Mouse (Mus musculus): ENCODE results near the gene Hoxc10.

The Hoxc10 gene

DNA sequence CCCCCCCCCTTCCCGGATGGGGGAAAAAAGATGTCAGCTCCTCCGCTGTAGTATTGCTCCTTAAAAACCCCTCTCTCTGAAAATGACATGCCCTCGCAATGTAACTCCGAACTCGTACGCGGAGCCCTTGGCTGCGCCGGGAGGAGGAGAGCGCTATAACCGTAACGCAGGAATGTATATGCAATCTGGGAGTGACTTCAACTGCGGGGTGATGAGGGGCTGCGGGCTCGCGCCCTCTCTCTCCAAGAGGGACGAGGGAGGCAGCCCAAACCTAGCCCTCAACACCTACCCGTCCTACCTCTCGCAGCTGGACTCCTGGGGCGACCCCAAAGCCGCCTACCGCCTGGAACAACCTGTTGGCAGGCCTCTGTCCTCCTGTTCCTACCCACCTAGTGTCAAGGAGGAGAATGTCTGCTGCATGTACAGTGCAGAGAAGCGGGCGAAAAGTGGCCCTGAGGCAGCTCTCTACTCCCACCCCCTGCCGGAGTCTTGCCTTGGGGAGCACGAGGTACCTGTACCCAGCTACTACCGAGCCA is at the start of gene Hoxc10:
TSS of gene Hoxc10 (plus strand) at position 21 of the 536 bp plus-strand sequence.
- DNase-seq (ENCODE audit: low spot score): no peak

DNA sequence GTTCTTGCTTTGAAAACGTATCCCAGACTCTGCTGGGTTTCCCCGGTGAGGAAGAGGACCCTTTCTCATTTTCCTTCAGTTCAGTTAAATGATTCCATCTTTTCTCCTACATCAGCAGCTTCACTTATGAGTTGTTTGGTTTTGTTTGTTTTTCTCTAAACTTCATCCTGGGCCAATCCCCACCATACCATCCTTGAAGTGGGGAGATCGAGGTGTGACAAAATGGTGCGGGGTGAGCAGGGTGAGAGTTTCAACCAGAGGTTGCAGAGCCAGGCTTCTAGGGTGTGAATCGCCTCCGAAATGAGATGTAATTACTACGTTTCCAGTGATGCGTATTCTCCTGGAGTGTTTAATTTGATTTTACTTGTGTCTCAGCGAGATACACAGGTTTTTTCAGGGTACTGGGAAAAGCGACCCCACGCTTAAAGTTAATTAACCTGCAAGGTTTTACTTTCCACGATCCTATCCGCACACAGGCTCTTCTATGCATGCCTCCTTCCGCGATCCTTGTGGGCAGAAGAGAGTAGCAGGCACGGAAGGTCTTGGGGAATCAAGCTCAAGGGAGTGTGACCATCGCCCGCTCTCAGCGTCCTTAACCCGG is 48.5 kb upstream of the Hoxc10 start:
- no peak for DNase-seq (ENCODE audit: low spot score)

DNA sequence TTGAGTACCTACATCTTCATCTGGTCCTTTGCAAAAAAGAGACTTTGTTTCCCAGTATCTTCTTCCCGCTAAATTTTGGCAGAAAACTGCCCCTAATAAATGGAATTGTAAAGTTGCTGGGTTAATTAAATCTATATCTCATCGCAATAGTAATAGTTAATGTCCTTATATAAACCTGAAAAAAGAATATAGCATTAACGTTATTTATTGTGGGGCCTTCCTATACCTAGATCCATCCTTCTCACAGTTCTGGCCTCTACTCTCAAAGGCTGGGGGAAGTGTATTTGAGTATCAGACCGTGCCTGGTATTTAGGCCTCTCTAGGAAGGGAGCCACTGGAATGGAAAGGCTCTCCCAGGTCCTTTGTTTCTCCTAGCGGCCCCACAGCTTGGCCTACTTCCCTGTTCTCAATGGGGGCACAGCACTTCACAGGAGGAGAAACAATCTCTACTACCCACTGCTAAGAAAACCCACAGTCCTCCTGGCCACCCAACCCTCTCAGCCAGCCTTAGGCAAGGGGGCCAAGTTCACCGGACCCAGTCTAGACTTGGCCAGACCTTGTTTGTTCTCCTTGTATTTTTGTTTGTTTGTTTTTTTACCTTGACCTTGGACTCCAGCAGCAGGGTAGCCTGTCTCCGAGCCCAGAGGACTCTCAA is 47.9 kb upstream of the Hoxc10 start:
- DNase-seq (ENCODE audit: low spot score): no peak

DNA sequence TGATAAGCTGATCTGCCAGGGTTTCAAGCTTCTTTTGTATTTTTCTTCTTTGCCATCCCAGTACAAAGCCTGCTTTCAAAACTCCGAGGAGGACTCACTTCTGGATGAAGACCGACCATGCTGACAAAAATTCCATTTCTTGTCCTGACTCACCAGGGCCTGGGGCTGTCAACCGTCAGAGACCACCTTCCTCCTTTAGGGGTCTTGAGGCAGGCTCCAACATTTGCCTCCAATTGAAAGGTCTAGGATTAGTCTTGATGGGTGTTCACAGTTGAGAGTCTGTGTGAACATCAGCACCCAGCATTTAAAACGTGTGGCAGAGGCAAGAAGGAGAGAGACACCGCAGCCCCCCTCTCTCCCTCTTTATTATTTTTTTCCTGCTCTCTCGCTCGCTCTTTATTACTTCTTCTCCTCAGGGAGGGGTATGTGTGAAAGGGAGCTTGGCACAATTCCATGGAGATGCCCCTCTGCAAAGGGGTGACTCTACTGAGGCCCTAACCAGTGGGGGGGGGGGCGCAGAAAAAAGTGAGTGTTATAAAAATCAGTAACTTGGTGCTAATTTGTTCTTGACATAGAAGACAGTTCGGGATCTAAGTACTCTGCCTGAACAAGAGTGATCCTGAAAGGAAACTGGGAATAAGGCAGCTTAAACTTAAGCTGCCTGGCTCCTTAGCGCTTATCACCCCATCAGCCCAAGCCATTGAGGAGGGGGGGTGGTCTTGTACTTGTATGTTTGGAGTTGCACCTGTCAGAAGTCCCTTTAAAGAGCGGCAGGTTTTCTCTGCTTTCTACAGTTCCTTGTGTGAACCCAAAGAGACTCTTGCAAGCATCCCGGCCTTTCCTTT is 47.0 kb upstream of the Hoxc10 start:
- no peak for DNase-seq (ENCODE audit: low spot score)

DNA sequence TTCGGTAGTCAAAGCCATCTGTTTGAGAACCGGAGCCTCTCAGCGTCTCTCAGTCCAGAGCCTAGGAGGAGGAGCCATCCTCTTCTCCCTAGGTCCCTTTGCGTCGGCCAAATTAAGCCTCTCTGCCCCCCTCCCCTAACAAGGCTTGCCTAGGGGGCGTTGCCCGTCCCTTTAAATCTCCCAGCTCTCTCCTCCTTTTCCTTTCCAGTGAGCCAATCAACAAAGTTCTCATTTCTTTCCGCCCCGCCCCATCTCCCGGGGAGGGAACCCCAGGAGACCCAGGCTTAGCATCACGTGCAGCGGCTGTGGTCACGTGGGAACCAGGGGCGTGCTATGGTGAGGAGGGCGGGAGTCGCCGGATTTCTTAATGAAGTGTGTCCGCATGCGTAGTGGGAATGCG is 46.0 kb upstream of the Hoxc10 start:
- DNase-seq (ENCODE audit: low spot score): peak; percentile 18

DNA sequence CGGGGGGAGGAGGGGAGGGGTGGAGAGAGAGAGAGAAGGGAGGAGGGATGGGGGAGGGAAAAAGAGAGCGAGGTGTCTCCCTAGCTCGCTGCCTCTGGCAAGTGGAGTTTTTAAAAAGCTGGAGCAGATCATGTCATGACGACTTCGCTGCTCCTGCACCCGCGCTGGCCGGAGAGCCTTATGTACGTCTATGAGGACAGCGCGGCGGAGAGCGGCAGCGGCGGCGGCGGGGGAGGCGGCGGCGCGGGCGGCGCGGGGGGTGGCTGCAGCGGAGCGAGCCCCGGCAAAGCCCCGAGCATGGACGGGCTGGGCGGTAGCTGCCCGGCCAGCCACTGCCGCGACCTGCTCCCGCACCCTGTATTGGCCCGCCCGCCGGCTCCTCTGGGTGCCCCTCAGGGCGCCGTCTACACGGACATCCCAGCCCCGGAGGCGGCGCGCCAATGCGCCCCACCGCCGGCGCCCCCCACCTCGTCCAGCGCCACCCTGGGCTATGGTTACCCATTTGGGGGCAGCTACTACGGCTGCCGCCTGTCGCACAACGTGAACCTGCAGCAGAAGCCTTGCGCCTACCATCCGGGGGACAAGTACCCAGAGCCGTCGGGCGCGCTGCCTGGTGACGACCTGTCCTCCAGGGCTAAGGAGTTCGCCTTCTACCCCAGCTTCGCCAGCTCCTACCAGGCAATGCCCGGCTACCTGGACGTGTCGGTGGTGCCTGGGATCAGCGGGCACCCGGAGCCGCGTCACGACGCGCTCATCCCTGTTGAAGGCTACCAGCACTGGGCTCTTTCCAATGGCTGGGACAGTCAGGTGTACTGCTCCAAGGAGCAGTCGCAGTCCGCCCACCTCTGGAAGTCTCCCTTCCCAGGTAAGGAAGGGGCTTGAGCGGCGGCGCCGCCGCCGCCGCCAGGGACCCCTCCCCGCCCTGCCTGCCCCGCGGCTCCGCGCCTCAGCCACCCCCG is 45.3 kb upstream of the Hoxc10 start, which contains the start of gene Hoxc13:
TSS of gene Hoxc13 (plus strand) at position 51 of the 959 bp plus-strand sequence.
- DNase-seq (ENCODE audit: low spot score): no peak

DNA sequence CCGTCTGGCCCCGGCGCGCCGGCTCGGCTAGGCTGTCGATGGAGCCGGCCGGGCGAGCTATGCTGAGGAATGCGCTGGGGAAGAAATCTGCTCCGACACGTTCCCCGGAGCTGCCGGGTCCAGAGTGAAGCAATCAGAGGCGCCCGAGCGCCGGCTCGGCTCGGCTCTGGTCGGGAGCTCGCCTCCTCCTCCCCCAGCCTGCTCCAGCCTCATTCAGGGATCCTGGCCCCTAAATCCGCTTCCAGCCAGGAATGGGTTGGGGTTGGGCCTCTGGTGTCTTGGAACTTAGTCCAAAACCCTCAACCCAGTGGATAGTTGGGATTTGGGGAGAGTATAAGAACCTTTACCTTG is 44.6 kb upstream of the Hoxc10 start:
- no peak for DNase-seq (ENCODE audit: low spot score)

DNA sequence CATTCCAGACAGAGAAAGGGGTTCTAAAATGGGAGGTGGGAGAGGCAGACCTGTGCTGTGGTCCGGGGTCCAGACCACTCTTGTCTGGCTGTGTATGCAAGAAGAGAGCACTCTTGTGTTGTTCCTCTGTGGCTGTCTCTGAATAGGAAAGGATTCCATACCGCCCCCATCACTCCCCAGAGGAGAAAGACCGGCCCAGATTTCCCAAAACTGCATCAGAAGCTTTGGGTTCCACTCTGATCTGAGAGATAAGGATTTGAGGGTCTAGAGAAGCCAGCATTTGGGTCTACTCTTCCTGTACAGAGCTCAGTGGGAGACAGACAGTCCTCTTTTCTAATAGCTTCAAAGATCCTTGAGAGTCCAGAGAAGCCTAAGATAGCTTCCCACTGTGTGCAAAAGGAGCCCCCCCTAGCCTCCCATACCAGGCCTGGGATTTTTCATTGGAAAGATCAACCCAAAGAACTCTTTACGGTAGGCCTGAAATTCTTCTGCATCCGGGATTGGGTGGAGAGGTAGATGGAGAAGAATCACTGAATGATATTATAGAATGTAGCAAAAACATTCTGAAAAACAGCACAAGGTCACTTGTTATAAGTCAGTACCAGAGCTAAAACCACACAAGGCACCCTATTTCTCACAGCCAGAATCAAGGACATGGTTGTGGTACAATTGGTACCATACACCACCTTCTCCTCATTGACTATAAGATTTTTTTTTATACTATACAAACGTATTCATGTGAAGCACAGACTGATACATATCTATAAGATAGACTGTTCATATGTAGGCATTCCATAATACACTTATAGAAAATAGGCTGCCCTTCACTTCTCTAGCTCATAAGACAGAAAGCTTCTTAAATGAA is 43.7 kb upstream of the Hoxc10 start:
- DNase-seq (ENCODE audit: low spot score): no peak

DNA sequence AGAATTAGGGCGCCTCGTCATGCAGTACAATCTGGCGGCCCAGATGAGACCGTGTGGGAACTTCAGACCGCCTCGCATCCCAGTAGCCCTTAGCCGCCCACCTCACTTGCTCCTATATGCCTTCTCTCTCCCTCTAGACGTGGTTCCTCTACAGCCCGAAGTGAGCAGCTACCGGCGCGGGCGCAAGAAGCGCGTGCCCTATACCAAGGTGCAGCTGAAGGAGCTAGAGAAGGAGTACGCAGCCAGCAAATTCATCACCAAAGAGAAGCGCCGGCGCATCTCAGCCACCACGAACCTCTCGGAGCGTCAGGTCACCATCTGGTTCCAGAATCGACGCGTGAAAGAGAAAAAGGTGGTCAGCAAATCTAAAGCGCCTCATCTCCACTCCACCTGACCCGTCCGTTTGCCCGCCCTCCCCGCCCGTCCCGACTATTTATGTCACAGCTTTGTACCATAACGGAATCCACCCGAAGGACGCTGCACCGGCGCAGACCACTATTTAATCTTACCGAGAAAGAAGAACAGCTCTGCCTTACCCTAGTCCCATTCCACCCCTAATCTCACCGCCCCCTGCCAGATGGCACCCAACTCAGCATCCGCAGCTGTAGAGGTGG is 39.5 kb upstream of the Hoxc10 start:
- DNase-seq (ENCODE audit: low spot score): no peak

DNA sequence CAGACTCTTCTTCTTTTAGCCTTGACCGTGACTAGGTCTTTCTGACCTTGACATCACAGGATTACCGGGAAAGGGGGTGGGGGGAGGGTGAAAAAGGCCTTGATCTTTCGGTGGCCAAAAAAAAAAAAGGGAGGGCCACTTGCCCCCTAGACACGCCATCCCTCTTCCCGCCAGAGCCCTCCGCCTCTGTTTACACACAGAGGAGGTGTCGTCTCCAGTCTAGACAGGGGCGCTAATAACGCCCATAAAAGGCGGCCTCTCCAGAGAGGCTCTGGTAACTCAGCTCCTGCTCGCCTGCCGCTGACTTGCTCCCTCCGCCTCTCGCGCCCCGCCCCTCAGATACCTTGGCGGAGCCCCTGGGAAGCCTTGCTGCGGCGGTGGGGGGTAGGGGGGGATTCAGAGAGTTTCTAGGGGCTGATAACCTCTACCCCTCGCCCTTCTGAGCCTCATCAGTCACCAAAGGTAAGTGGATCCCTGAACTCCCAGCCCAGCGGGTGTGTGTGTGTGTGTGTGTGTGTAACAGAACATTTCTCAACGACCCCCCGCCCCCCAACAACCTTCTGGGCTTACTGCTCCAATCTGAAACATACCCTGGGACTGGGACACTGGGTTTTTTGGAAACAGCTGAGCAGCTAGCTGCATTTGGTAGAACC is 34.8 kb upstream of the Hoxc10 start:
- no peak for DNase-seq (ENCODE audit: low spot score)

DNA sequence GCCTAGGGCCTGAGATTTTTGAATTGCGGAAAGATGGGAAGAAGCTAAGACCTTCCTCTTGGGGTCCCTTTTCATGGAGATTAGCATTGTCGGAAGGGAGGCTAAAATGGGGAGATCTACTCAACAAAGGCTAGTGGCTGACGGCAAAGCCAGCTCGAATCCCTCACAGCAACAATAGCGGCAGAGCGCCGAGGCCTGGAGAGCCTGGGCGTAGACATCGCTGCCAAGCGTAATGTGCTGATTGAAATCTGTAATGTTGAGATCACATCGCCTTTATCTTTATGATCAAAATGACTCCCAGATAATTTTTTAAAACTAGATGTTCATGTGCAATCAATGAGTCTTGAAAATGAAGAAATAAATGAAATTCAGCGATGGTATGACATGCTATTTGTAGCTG is 32.2 kb upstream of the Hoxc10 start:
- DNase-seq (ENCODE audit: low spot score): no peak

DNA sequence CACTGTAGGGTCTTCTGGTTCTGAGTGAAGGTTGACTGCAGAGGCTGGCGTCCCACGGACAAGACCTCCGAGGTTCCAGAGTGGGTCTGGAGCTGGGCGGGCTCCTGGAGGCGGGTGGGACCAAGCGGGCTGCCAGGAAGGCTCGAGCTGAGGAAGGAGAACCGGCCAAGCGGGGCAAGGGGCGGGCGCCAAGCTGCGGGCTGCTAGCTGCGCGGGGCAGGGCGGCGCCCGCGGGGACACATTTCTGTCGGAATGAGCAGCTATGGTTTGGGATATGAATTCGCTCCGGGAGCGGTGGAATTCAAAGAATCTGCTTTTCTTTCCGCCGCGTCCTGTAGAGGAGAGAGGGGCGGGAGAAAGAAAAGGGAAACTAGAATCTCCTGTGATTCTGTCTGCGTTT is 31.7 kb upstream of the Hoxc10 start:
- DNase-seq (ENCODE audit: low spot score): no peak

DNA sequence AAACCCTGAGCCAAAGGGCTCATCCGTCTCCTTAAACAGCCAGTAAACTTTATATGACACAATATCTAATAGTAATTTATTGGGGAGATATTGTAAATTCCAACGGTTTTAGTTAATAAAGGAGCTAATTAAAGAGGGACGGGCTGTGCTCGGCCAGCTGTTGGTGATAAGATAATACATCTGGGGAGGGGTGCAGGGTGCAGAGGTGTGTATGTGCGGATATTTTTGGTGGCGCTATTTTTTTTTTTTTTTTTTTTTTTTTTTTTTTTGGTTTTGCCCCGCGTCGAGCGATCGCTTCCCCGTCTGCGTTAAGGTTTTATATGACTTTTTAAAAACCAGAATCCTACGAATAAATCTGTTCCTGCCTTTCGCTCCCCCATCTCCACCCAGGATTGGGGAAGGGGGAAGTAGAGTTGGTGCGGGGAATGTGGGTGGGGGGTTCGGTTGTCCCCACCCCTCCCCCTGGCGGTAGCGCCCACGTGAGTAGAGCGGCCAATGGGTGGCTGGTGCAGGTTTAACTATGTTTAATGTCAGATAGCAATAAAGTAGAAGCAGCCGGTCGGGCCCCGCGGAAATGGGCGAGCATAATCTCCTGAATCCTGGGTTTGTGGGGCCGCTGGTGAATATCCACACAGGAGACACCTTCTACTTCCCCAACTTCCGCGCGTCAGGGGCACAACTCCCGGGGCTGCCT is 30.2 kb upstream of the Hoxc10 start, which contains the start of gene Hoxc12:
TSS of gene Hoxc12 (plus strand) at position 479 of the 694 bp plus-strand sequence.
- no peak for DNase-seq (ENCODE audit: low spot score)

DNA sequence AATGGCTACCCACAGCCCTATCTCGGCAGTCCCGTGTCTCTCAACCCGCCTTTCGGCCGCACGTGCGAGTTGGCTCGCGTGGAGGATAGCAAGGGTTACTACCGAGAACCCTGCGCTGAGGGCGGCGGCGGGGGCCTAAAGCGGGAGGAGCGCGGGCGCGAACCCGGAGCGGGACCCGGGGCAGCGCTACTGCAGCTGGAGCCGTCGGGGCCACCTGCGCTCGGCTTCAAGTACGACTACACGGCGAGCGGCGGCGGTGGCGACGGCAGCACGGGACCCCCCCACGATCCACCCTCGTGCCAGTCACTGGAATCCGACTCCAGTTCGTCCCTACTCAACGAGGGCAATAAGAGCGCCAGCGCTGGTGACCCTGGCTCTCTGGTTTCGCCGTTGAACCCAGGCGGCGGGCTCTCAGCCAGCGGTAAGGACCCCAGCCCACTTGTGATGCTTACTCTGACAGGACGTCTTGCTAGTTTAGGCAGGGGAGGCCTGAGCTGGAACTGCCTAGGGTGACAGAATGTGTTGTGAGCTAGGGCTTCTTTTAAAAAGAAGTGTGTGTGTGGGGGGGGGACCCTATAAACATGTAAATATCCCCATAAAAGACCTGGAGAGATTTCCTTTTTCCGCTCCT is 29.4 kb upstream of the Hoxc10 start:
- DNase-seq (ENCODE audit: low spot score): no peak

DNA sequence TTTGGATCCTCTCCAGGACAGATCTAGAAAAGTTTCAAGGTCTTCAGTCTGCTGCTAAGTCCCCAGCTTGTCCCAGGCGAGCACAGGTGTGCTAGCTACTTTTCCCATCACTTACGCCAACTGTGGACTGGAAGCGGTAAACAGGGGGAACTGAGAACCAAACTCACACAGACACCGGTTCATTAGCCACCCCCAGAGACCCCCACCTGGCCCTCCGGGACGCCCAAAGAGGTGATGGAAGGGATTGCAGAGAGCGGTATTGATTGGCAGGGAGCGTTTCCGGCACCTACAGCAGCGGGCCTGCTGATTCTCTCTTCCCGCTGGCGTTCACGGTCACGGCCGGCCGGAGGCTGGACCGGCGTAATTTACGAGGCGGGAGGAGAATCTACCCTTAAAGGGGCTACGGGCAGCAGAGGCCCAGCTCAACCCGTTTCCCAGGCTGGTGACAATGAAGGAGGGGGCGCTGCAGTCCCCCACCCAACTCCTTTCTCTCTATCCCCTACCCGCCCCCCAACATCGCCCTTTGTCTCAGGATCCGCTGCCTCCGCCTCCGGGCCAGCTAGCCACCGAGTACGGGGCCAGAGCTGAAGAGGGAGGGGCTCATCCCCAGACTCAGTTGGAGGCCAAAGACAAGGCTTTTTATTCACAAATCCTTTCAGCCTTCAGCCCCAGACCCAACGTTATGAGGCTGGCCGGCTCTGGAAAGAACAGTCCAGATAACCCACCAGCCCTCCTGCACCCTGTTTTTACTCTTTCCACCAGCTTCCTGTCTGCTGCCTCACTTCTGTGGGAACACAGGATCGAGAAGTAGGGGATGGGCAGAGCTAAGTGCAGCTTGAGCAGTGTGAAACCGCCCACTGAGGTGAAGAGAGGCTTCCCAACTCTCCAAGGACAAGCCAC is 27.1 kb upstream of the Hoxc10 start:
- DNase-seq (ENCODE audit: low spot score): no peak

DNA sequence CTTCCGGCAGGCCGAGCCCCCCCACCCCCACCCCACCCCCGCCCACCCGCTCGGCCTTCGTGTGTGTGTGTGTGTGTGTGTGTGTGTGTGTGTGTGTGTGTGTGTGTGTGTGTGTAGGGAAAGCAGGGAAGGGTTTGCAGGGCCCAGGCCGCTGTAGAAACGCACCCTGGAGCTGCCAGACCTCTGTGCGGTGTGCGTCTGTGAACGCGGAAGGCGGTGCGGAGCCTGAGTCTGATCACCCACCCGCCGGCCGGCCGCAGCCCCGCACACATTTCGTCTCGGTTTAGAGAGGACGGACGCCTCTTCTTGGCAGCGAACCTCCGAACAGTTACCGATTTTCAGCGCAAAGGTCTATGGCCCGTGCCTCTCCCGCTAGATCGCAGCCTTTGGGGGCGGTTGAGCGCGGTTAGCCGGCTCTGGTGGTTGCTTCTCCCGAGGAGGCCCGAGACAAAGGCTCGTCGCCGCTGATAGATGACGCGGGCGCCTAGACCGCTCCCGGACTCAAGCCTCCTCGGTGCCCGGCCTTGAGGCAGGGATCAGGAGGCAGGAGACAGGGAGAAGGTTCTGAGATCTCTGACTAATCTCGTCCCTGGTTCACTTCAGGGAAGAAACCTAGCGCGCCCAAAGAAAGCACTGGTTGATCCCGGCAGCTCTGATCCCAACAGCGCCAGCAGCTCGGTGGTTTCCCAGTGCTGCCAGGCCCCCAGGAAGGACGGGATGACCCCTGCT is 23.7 kb upstream of the Hoxc10 start:
- DNase-seq (ENCODE audit: low spot score): no peak

DNA sequence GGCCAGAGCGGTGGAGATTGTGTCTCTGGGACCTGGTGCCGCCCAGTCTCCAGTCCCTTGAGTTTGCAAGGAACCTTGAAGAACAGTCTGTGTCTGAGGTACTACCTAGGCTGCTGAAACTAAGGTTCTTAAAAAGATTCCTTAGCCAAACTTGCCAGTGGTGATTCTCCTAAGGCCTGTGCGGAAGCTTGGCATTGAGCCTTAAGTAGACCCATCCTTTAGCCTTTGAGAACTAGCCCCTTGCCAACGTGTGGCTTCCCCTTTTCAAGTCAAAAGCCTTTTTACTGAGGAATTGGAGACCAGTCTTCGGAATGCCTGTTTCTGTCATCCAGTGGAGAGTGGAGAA is 23.2 kb upstream of the Hoxc10 start:
- DNase-seq (ENCODE audit: low spot score): no peak
